Mouse (Mus musculus) ovary, adult 18-20 months (tissue): ENCODE results near the gene Ralgps1.
"Not testable (repeated sequence)": the region's sequence is repeated elsewhere in the genome, so short reads cannot be mapped to it uniquely, and the experiment has no call there.

ENCODE experiments used
- DNase-seq: peaks from one replicate; pipeline ENCODE4 v3.0.0; 2022; ENCODE audit warnings: low spot score, mixed read lengths

Ralgps1 gene

DNA sequence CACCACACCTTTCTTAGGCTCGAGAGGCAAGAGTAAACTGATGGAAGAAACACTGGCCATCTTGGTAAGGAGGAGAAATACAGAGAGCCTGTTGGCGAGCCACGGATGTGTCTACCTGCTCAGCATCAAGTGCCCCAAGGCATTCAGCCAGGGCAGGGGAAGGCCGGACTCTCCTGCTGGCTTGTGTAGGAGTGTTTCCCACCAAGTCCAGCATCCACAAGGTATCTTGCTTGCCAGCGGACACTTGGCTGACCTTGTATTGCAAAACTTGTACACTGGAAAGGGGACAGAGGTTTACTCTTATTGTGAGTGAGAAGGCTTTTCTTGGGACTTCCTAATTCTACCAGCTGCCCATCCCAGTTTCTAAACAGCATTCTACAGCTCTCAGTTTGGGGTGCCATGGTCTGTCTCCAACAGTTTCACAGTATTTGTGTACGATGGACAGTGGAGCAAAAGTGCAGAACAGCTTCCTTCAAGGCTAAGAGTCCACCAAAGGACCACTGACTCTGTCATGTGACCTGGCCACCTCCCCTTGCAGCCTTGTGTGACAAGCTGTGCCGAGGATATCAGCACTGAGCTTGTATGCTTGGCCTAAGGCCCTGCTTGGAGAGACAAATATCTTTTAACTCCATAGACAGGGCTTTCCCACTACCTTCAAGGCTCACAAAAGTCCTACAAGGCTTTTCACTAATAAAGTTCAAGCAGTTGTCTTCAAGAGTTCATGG lies 236.4 kb downstream of the Ralgps1 start:
- DNase-seq: no peak

DNA sequence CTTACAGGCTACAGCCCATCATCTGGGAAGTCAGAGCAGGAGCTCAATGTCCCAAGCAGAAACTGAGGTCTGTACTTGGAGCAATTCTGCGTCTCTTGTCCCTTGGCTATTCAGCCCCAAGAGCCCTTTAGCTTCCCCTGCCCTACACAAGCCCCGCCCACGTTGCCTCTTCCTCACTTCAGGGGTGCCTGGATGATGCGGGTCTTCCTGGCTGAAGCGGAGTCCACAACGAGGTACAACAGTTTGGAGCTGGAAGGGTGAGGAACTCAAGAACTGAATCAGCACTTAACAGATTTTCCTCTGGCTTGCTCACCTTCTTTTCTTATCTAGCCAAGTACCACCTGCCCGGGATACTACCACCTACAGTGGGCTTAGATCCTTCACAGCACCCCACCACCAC lies 239.0 kb downstream of the Ralgps1 start:
- no peak for DNase-seq

DNA sequence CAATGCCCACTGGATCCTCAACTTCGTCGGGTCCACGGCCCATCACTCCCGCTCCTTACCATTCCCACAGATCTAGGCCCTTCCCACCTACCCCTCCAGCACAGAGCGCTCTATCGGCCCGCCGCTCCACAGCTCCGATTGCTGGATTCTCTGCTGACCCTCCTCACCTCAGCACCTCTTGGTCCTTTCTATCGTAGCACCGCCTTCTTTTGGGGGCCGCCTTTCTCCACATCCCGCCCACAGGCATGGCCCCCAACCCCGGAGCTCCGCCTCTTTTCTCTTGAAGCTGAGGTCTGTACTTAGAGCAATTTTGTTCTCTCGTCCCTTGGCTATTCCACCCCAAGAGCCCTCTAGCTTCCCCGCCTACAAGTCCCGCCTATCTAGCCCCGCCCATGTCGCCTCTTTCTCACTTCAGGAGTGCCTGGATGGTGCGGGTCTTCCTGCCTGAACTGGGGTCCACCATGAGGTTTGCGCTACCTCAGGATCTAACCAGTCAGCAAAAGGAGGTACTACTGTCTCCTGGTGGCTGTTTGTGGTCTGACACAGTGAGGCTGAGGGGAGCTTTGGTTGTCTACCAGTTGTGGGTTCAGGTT lies 239.7 kb downstream of the Ralgps1 start, which contains the start of gene Garnl3:
Gene Garnl3 (minus strand): TSS at position 155 of the 593 bp plus-strand sequence.
- peak; percentile 55 for DNase-seq

DNA sequence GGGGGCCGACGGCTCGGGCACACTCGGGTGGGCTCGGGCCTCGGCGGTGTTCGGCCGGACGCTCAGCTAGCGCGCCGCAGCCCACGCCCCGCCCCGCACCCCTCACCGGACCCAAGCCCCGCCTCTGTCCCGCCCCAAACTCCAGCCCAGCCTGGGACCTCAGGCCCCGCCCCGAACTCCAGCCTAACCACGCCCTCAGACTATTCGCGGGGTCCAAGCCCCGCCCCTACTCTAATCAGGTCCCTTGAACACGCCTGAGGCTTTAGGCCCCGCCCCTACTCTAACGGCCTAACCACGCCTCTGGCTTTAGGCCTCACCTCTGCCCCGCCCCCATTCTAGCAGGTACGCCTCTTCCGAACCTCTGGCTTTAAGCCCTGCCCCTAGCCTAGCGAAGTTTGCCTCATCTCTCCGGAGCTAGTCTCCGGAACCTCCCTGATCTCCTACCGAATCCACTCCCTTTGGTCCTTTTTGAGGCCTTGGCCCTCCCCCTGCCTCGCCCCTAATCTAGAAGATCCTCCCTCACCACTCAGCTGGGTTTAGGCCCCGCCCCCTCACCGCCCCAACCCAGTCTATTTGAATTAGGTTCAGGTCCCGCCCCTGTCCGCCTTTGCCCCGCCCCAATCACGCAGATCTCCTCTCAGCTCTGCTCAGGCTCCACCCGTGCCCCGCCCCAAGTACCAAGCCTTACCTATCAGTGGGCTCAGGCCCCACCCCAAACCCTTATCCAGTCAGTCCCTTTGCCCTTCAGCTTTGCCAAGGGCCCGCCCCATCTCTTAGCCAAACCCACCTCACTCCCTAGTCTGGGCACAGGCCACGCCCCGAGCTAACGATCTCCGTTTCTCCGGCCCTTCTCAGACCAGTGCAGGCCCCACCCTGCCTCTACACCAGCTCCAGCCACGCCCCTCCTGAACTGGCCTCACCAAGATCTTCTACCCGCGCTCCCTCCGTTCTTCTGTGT lies 240.5 kb downstream of the Ralgps1 start:
- DNase-seq: peak; percentile 100

DNA sequence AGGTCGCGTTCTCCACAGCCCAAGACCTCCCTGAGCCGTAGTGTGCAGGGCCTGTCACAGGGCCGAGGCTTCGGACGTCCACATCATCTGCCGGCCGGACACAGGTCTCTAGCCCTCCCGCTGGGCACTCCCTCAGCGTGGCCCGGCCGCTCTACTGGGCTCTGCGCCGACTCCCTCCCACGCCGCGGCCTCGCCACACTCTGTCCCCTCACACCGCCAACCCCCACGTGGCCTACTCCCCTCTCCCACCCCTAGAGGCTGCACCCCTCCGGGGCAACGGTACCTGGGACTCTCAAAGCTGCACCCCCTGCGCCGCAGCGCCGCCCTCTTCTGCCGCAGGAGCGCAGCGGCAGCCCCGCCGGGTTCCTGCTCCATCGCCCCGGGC lies 241.2 kb downstream of the Ralgps1 start:
- no peak for DNase-seq

DNA sequence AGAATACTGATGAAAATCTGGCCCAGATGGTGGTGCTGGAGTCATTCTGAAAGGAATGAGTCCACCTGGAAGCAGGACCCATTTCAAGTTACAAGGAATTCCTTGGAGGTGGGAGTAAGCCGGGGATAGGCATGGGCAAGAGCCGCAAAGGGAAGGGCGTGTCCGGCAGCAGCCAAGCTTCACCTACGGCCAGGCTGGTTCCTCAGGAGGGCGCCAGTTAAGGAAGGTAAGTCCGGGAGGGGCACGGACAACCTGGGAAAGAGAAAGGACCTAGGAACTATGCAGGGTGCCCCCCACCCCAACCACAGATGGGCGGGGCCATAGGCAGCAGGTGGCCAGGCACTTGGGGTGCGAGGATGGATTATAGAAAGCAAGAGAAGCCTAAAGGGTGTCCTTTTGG lies 241.6 kb downstream of the Ralgps1 start:
- no peak for DNase-seq

DNA sequence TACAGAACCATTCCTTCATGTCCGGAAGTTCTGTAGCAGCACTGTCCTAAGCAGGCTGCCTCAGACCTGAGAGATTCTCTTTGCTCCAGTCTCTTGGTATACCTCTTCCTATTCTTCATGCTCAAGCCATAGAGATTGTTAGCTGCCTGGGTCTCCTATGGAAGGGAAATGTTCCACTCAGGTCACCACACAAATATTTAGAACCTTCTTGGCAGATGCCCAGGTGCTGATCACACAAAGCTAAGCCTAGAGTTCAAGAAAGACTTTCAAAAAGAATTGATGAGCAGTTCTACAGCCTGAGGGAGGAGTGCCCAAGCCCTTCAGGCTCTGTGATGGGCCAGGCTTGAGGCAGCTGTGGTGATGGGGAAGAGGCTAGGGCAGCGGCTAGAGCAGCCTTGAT lies 242.3 kb downstream of the Ralgps1 start:
- DNase-seq: no peak

DNA sequence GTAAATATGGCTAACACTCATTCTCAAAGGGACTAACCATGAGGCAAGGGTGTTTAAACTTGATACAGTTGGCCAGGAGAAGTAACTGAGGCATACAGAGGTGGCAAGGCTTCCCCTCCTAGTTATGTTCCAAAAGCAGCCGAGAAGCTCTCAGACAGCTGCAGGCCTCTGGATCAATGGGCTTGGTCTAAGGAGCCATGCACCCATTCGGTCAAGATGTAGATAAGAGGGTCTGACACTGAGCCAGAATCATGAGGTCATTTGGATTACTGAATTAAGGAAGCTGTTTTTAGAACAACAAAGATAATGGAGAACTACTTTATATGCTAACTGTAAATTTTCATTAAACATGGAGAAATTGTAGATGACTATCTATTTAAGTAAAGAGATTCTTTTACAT lies 244.0 kb downstream of the Ralgps1 start:
- DNase-seq: no peak

DNA sequence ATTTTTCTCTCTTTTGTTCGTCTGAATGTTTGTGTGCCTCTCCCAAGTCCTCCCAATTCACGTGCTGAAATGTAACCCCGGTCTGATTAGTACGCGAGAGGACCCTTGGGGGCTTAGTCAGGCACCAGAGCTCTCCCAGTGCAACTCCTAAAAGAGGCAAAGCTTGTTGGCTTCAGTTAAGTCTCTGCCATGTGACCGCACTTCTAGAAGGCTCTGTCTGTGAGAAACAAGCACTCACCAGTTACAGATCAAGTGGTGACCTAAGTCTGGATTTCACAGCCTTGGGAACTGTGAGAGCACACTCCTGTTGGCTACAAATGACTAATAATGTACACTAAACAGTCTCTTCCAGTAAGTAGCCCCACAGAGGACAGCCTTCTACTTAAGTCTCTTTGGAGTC lies 248.4 kb downstream of the Ralgps1 start:
- no peak for DNase-seq

DNA sequence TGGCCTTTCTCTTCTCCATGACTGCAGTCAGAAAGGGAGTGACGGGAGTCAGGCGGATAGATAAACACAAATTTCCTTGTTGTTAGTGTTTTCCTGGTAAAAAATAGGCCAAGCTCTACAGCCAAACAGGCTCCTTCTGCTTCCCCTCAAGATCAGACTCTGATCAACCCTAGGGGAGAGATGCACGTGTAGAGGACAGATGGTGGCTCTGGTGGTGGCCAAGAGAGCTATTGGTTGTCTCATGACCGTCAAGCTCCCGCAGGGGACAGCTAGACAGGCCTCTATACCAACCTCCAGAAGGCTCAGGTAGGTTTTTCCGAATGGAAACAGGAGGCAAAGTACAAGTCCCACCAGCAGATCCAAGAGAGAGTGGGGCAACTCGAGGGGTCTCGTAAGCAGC lies 270.8 kb downstream of the Ralgps1 start:
- no peak for DNase-seq

DNA sequence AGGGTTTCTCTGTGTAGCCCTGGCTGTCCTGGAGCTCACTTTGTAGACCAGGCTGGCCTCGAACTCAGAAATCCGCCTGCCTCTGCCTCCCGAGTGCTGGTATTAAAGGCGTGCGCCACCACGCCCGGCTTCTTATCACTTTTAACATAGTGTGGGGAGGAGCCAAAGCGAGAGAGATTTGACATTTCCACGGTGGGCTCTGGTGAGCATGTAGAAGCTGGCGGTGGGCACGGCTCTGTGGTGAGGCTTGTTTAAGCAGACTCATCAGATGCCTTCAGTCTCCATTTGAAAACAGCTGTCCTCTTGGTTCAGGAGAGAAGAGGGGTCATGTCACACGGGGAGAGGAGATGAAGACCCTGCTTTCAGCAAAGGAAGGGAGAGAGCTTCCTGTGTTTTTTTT lies 274.0 kb downstream of the Ralgps1 start:
- not testable (repeated sequence) for DNase-seq

DNA sequence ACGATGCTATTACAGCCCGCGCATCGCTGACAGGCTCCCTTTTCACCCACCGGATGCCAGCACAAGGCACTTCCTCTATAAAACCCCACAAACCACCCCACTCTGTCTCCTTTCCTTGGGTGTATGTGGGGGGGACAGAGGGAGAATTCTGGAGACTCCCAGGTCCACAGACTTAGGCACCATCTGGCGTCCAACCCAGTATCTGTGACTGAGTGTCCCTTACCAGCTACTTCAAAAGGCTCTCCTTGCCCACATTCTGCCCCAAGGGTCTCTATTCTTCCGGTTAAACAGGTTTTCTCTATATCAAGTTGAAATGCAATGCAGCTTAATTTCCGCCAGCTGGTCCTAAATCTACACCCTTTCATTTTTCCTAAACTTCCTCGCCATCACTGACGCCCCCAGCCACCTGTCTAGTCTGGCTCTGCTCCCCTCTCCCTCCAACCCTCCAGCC lies 276.0 kb downstream of the Ralgps1 start:
- DNase-seq: no peak

DNA sequence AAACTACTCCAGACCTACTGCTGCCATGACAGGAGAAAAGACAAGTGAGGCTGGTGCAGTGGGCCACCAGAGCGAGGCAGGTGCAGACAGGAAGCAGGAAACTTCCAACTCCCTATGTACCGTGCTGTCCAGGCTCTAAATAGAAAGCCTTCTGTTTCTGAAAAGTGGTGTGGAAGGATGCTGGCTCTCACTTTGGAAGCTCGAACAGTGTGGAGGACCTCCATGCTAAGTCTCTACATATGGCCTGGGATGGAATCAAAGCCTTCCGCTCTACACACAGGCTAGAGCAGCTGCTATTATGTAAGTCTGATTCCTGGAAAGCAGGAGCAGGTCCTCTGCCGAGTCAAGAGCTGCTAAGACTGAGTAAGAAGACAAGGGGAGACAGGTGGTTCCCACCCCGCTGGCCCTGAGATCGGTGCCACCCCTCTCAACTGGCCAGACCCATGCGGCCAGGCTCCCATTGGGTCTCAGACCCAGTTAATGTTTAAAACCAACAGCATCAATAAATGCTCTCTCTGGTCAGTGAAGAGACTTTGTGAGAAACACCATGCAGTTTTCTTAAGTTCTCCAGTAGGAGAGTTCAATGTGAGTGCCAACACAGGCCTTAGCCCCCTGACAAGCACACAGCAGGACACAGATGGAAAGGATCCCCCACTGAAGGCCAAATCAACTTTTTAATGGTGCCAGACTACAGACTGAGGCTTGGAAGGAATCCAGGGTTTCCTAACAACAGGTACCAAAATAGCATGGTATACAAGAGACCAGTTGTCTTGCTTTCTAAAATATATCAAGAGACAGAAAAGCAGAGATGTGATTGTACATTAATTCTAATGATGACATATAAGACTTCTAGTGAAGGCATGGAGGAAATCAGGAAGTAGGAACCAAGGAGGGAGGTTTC lies 280.4 kb downstream of the Ralgps1 start:
- no peak for DNase-seq

DNA sequence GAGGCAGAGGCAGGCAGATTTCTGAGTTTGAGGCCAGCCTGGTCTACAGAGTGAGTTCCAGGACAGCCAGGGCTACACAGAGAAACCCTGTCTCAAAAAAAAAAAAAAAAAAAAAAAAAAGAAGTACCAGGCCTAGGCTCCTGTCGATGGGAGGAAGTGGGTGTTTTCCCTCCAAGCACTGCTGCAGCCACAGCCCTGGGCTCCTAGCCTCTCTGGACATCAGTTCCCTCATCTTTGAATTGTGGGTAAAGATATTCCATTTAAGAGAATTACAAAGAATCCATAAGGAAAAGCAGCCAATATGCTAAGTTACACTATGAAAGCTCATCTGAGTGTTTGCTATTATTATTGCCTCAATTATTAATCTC lies 281.3 kb downstream of the Ralgps1 start:
- DNase-seq: not testable (repeated sequence)

DNA sequence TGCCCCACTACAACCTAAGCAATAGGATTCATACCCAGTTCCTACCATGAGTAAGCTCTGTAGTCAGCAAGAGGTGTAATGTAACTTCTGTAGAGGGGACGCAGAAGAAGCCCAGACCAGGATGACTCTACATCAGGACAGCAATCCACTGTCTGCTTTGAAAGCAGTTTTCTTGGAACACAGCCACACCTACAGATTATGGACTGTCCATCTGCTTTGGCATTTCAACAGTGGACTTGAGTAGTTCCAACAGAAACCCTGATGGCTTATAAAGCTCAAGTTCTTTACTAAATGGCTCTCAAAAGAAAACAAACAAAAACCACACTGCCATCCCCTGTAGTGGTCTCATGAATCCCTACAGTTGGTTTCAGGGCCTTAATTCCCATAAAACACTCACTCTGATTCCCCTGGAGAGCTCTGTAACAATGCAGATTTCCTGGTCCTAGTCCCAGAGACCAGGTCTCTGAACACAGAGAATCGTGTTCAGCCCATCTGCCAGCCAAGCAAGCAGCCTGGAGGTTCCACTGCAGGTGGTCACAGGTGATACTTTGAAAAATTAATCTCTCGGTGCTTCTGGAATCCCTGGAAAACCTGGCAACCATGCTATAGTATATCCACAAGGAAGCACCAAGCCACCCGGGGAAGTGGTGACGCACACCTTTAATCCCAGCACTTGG lies 281.8 kb downstream of the Ralgps1 start:
- DNase-seq: no peak

DNA sequence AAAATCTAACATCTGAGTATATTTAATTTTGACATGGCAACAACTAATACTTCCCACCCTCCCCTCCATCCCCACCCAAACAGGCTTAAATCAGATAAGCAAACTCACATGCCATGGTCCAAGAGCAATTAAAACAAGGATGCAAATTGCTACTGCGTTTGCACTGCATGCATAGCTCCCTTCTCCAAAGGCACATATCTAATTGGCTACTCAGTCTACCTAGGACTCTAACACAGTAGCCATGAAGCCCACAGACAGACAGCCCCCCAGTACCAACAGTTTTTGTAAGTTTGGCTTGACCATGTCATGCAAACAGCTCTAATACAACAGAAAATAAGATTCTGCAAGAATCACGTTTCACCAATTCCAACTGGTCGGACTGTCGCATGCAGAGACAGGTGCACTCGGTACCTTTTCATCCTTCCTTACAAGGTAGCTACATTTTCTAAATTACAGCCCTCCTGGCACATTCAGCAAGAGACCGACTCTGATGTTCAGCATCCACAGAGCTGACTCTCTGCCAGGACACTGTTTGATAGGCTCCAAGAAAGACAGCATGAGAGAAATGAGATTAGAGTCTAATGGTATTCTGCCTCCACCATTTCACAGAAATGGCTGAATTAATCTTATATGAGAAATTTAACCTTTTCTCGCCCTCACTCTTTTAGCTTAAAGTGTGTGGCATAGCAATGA lies 284.5 kb downstream of the Ralgps1 start:
- DNase-seq: no peak

DNA sequence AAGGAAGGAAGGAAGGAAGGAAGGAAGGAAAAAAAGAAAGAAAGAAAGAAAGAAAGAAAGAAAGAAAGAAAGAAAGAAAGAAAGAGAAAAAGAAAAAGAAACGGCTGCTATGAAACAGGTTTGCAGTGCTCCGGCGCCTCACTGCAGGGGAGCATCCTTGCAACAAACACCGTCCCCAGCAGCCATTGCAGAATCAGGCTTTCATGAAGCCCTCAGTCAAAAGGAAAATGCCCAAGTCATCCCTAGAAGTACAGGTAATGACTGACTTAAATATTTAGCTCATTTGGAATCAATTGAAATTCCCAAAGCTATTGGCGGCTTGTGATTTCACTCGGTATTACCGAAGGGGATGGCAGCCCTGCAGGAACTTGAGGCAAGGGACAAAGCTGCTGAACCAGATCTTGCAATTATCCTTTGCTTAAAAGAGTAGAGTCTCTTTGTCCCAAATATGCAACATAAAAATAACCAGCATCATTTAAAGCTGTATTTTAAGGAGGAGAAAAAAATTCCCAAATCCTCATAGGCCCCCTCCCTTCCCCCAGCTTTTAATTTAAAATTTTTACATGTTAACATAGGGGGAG lies 285.2 kb downstream of the Ralgps1 start:
- DNase-seq: no peak

DNA sequence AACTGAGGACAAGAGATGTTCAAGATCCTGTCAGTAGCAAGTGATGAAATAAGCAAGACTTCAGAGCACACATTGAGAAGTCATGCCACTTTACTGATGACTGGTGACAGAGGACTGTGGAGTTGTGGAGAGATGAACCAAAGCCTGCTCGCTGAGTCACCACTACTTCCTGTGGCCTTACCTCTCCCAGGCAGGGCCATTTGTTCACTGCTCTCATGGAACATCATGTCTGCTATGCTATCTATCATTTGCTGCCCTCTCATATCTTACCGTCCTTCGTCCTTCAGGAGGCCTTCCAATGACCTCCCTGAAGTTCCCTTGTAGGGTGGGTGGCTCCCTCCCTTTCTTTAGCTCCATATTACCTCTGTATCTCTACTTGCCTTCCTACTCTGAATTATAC lies 287.1 kb downstream of the Ralgps1 start:
- no peak for DNase-seq
